Mouse (Mus musculus) intestine, embryonic 16.5 days (tissue): ENCODE data around the gene Psg27. TPM values are rescaled to one million over a fixed set of nuclear protein-coding genes. Genes with fewer than 3 reads are reported as not detected.
A peak's percentile ranks its signal among the peaks of the same experiment; 100 is the strongest.
"Not testable (repeated sequence)": the region's sequence is repeated elsewhere in the genome, so short reads cannot be mapped to it uniquely, and the experiment has no call there.

ENCODE experiments used
- ATAC-seq: fragments of 200-750 bp; cut with Nextera tagmentation; 2 replicates; pipeline ENCODE4 v1.8.0; 2017; ENCODE audit warnings: moderate TSS enrichment, moderate library complexity
- H3K27ac ChIP-seq: fragments of 300-500 bp; sonication (generic); 2 replicates; pipeline ENCODE4 v1.5.1; 2014; ENCODE audit warnings: mild to moderate bottlenecking, low read length
- H3K27me3 ChIP-seq: fragments of 300-500 bp; sonication (generic); replicated peaks from 2 replicates; pipeline ENCODE4 v1.6.1; 2014; ENCODE audit warnings: low read length, control low read depth, mixed read lengths; ENCODE audit not compliant: control insufficient read depth, insufficient read depth
- H3K36me3 ChIP-seq: fragments of 300-500 bp; sonication (generic); 2 replicates; pipeline ENCODE4 v1.6.1; 2014; ENCODE audit warnings: low read length, control low read depth; ENCODE audit not compliant: control insufficient read depth, insufficient read depth
- H3K4me1 ChIP-seq: fragments of 300-500 bp; sonication (generic); 2 replicates; pipeline ENCODE4 v1.6.1; 2014; ENCODE audit warnings: low read length, control low read depth, mixed read lengths; ENCODE audit not compliant: control insufficient read depth, insufficient read depth
- H3K4me2 ChIP-seq: fragments of 300-500 bp; sonication (generic); 2 replicates; pipeline ENCODE4 v1.6.1; 2014; ENCODE audit warnings: low read depth, low read length, control low read depth
- H3K4me3 ChIP-seq: fragments of 300-500 bp; sonication (generic); 2 replicates; pipeline ENCODE4 v1.5.1; 2014; ENCODE audit warnings: mild to moderate bottlenecking, low read length
- H3K9ac ChIP-seq: fragments of 300-500 bp; sonication (generic); 2 replicates; pipeline ENCODE4 v1.6.1; 2014; ENCODE audit warnings: low read depth, low read length
- H3K9me3 ChIP-seq: fragments of 300-500 bp; sonication (generic); 2 replicates; pipeline ENCODE4 v1.6.1; 2016; ENCODE audit warnings: low read length, control low read depth; ENCODE audit not compliant: control insufficient read depth
- WGBS: fragments of 180-500 bp; shearing (Covaris S2); extraction: QIAGEN DNeasy Blood & Tissue Kit; methylation state at CpG from one replicate; pipeline ENCODE4 v1.1.7; 2014; 5-methylcytosine and 5-hydroxymethylcytosine counted together
- polyA plus RNA-seq: library from polyadenylated mRNA; unstranded; fragments of >200 nt; fragmentation: Nextera tagmentation; extraction: Ambion mirVana; gene quantifications from 2 replicates; pipeline ENCODE4 v1.2.1, GENCODE M21; 2015

Psg27 gene
- not detected in 2 replicates for polyA plus RNA-seq

DNA sequence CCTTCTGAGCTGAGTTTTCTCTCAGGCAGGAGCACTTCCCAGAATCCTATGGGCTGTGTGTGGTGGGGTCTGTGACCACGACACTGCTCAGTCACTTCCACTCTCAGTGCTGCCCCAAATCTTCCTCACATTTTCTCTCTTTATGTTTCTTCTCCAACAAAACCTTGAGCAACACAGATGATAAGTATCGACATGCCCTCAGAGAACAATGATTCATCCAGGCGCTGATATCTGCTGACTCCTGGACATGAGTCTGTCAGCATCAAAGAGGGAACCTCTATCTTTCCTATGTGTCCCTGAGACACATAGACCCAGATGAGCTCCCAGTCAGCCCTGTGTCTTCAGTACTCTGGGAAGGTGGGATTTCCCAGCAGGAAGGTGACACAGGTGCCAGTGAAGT lies at the start of gene Psg27:
TSS of gene Psg27 (minus strand) at position 101 of the 400 bp plus-strand sequence.
- Histone ChIP-seq H3K4me2 (no peak within 1 kb of the TSS), H3K27ac (no peak within 1 kb of the TSS), H3K27me3 (no peaks in the 10 kb centered on the region), H3K4me1 (no peaks in the 10 kb centered on the region), H3K4me3 (no peak within 1 kb of the TSS), H3K36me3 (no peaks in the 10 kb centered on the region), H3K9me3 (no peaks in the 10 kb centered on the region), H3K9ac (no peak within 1 kb of the TSS)
- ATAC-seq: no peak
- WGBS: 80% methylated on average over 3 of the region's 3 CpGs

- not testable (repeated sequence) for H3K27me3 ChIP-seq, H3K4me3 ChIP-seq, H3K9ac ChIP-seq, H3K4me1 ChIP-seq, H3K36me3 ChIP-seq, H3K4me2 ChIP-seq, ATAC-seq, H3K27ac ChIP-seq, H3K9me3 ChIP-seq
- 73% methylated on average over 1 of the region's 2 CpGs for WGBS
Measured at GRCm38 (mm10) chr7:18616401-18616800, 49.3 kb upstream of the Psg27 start, which contains the start of gene Psg23. TSS of gene Psg23 (minus strand) at chr7:18616501.

GRCm38 (mm10) chr7:18559850-18560249 lies 7.3 kb downstream of the Psg27 start:
- Histone ChIP-seq H3K9me3 (no peaks in the 10 kb centered on the region), H3K27ac (no peak overlapping the region), H3K27me3 (no peaks in the 10 kb centered on the region), H3K9ac (no peak overlapping the region), H3K4me3 (no peak overlapping the region), H3K4me1 (no peaks in the 10 kb centered on the region), H3K4me2 (no peak overlapping the region), H3K36me3 (no peaks in the 10 kb centered on the region)
- ATAC-seq: peak; percentile 64; the same call in 1 of the 2 replicates

GRCm38 (mm10) chr7:18555751-18556150 lies 11.4 kb downstream of the Psg27 start:
- 77% methylated on average over 3 of the region's 3 CpGs for WGBS
- H3K27me3 ChIP-seq, H3K27ac ChIP-seq, H3K4me2 ChIP-seq, H3K36me3 ChIP-seq, H3K4me3 ChIP-seq, H3K9me3 ChIP-seq, H3K4me1 ChIP-seq, H3K9ac ChIP-seq: not testable (repeated sequence)
- ATAC-seq: peak; percentile 31; the same call in 1 of the 2 replicates

DNA sequence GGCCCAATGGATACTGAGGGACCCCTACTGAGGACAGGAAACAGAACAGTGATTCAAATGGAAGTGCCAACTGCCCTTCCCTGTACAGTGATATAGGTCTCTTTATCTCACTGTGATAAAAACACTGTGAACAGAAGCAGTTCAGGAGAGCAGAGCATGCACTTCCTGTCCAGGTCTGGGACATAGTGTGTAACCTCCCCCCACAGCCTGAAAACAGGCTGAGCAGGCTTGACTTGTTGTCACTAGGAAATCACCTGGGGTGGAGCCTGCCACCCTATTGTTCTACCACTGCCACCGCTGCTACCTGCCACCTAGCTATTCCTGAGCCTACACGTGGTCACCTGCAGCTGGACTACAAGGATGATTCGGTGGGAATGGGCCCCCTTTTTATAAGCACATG lies 33.7 kb downstream of the Psg27 start:
- no peaks in the 10 kb centered on the region for H3K27me3 ChIP-seq
- ATAC-seq: peak; percentile 95
- H3K36me3 ChIP-seq: no peaks in the 10 kb centered on the region
- H3K4me2 ChIP-seq: no peak overlapping the region
- peak overlapping the region; percentile 43; the same call in 1 of the 2 replicates for H3K27ac ChIP-seq
- H3K9ac ChIP-seq: no peak overlapping the region
- WGBS: 45% methylated on average over 3 of the region's 3 CpGs
- peaks cover 3% of the 10 kb centered on the region; the same call in 1 of the 2 replicates for H3K4me1 ChIP-seq
- H3K9me3 ChIP-seq: no peaks in the 10 kb centered on the region
- no peak overlapping the region for H3K4me3 ChIP-seq

GRCm38 (mm10) chr7:18532169-18532568 lies 34.9 kb downstream of the Psg27 start, which contains the start of gene Psg25:
TSS of gene Psg25 (minus strand) at chr7:18532269.
- H3K9ac ChIP-seq: no peak within 1 kb of the TSS
- H3K4me1 ChIP-seq: peaks cover 3% of the 10 kb centered on the region; the same call in 1 of the 2 replicates
- H3K4me2 ChIP-seq: no peak within 1 kb of the TSS
- WGBS: 78% methylated on average over 1 of the region's 1 CpGs
- H3K36me3 ChIP-seq: no peaks in the 10 kb centered on the region
- ATAC-seq: no peak
- peak within 1 kb of the TSS; percentile 43; the same call in 1 of the 2 replicates for H3K27ac ChIP-seq
- H3K9me3 ChIP-seq: no peaks in the 10 kb centered on the region
- no peak within 1 kb of the TSS for H3K4me3 ChIP-seq
- H3K27me3 ChIP-seq: no peaks in the 10 kb centered on the region

DNA sequence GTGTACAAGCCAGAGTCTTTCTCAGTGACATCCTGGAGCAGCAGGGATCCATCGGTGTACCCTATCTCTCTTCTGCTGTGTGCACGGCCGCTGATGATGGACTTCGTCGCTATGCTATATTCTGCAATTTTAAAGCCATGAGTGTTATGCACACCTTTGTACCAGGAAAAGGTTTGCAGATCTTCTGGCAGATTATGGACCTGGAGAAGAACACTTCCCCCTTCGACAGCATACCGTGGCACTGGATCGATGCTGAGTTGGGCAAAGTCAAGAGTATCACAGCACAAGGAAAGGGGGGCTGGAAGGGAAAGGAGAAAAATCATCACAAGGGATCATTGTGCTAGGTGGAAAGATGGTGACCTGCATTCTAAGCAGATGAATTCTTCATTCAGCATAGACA lies 42.4 kb downstream of the Psg27 start:
- peak; percentile 57 for ATAC-seq
- 92% methylated on average over 8 of the region's 8 CpGs for WGBS
- Histone ChIP-seq H3K4me2 (no peak overlapping the region), H3K9me3 (no peaks in the 10 kb centered on the region), H3K27ac (no peak overlapping the region), H3K4me3 (no peak overlapping the region), H3K4me1 (no peaks in the 10 kb centered on the region), H3K27me3 (no peaks in the 10 kb centered on the region), H3K36me3 (no peaks in the 10 kb centered on the region), H3K9ac (no peak overlapping the region)

- not testable (repeated sequence) for H3K4me3 ChIP-seq, H3K4me2 ChIP-seq, H3K4me1 ChIP-seq, H3K27ac ChIP-seq, H3K9me3 ChIP-seq, H3K36me3 ChIP-seq, H3K9ac ChIP-seq, H3K27me3 ChIP-seq
- peak; percentile 87 for ATAC-seq
Measured at GRCm38 (mm10) chr7:18512848-18513247, 54.3 kb downstream of the Psg27 start.

- H3K27ac ChIP-seq, H3K4me2 ChIP-seq, H3K9ac ChIP-seq, H3K4me3 ChIP-seq, H3K9me3 ChIP-seq, H3K27me3 ChIP-seq, H3K4me1 ChIP-seq, H3K36me3 ChIP-seq: not testable (repeated sequence)
- peak; percentile 96 for ATAC-seq
- 30% methylated on average over 2 of the region's 2 CpGs for WGBS
Measured at GRCm38 (mm10) chr7:18512417-18512816, 54.7 kb downstream of the Psg27 start.

- H3K9ac ChIP-seq: no peak overlapping the region
- no peak overlapping the region for H3K4me3 ChIP-seq
- no peak overlapping the region for H3K4me2 ChIP-seq
- H3K4me1 ChIP-seq: no peaks in the 10 kb centered on the region
- peak; percentile 78 for ATAC-seq
- no peak overlapping the region for H3K27ac ChIP-seq
- H3K27me3 ChIP-seq: no peaks in the 10 kb centered on the region
- H3K36me3 ChIP-seq: no peaks in the 10 kb centered on the region
- WGBS: 19% methylated on average over 9 of the region's 9 CpGs
- H3K9me3 ChIP-seq: no peaks in the 10 kb centered on the region
Measured at GRCm38 (mm10) chr7:18511479-18511878, 55.6 kb downstream of the Psg27 start.
